Mouse (Mus musculus) gastrocnemius, adult 2 months (tissue): ENCODE measurements around the gene Cd99l2. TPM values are rescaled to one million over a fixed set of nuclear protein-coding genes. Genes with fewer than 3 reads are reported as not detected.

ENCODE experiments used
- DNase-seq: peaks from one replicate; pipeline ENCODE4 v3.0.0; 2022
- H3K27ac ChIP-seq: fragments of 200-600 bp; 2 replicates; pipeline ENCODE4 v1.8.1; 2022; ENCODE audit warnings: mild to moderate bottlenecking
- H3K4me3 ChIP-seq: fragments of 200-600 bp; 2 replicates; pipeline ENCODE4 v1.8.1; 2022; ENCODE audit warnings: mild to moderate bottlenecking, moderate library complexity
- CTCF ChIP-seq: fragments of 200-600 bp; IDR thresholded peaks from 2 replicates; pipeline ENCODE4 v1.8.1; 2022; ENCODE audit warnings: antibody characterized with exemption, mild to moderate bottlenecking, moderate library complexity
- intact Hi-C: fragments of 180-260 bp; cut with DNase I; formaldehyde crosslinking; loops from one replicate; pipeline ENCODE4 v1.15.1; 2025
- total RNA-seq, 2 experiments: library from RNA; stranded (reverse); gene quantifications; 2 replicates each; pipeline ENCODE4 v1.2.3; 2021

Cd99l2 gene
- total RNA-seq, 2 experiments from 2014 or later = 51.4 to 53.5 TPM

GRCm38 (mm10) chrX:71456078-71456737 is 36.4 kb downstream of the Cd99l2 start:
- no peak for TF ChIP-seq CTCF
- intact Hi-C loops = no loop called here
- H3K27ac ChIP-seq = no peak overlapping the region
- DNase-seq = no peak
- H3K4me3 ChIP-seq = no peak overlapping the region

DNA sequence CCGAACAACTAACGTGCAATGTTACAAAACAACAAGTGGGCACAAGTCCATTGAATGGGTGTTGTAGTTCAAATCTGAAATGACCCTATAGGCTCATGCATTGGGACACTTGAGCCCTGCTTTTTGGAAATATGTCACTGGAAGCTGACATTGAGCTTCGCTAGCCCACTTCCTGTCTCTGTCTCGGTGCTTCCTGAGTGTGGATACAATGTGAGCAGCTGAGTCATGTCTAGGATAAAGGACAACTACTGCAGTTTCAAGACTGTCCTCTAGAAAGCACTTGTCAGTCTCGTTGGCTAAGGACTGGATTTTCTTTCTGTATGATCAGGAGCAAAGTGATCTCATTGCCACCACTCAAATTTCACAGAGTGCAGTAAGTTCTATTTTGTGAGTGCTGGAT is 49.7 kb downstream of the Cd99l2 start:
- intact Hi-C loops = no loop called here
- H3K27ac ChIP-seq = no peak overlapping the region

DNA sequence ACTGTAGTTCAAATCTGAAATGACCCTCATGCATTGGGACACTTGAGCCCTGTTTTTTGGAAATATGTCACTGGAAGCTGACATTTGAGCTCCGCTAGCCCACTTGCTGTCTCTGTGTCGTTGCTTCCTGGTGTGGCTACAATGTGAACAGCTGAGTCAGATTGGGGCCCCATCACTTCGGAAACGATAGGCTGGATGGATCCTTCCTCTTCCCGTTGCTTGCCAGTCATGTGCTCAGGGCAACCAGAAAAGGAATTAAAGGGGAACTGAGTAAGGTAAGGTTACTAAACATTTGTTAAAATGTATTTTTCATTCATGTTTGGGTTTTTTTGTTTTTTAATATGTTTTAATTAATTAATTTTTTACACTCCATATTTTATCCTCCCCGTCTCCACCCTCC is 53.2 kb downstream of the Cd99l2 start:
- intact Hi-C loops = no loop called here
- TF ChIP-seq CTCF = no peak
- Histone ChIP-seq H3K4me3 (no peak overlapping the region), H3K27ac (no peak overlapping the region)
- no peak for DNase-seq

More for the DNA sequence above, 49.7 kb downstream of the Cd99l2 start:
- DNase-seq = no peak
- H3K4me3 ChIP-seq = no peak overlapping the region
- no peak for TF ChIP-seq CTCF

- intact Hi-C loops = no loop called here
- Histone ChIP-seq H3K27ac (no peak overlapping the region), H3K4me3 (no peak overlapping the region)
- no peak for DNase-seq
- no peak for TF ChIP-seq CTCF
These were observed 57.1 kb downstream of the Cd99l2 start for GRCm38 (mm10) chrX:71435542-71435941.

- TF ChIP-seq CTCF = no peak
- no peak overlapping the region for H3K4me3 ChIP-seq
- intact Hi-C loops = no loop called here
- no peak overlapping the region for H3K27ac ChIP-seq
- DNase-seq = no peak
These were observed 57.8 kb downstream of the Cd99l2 start for GRCm38 (mm10) chrX:71434860-71435259.

DNA sequence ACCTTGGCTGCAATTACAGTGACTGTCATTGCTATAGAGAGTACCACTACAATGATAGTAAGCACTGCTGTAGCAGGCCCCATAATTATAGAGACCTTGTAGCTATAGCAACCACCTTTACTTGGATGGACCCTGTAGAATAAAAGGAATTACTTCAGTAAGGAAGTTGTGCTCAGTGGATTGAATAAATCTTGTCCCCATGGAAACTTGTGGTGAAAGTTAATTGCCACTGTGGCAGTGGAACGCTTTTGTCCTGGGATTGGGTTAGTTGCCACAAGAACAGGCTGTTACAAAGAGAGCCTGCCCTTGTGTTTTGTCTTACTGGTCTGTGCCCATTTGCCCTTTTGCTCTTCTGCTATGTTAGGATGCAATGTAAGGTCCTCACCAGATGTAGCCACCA is 58.2 kb downstream of the Cd99l2 start:
- Histone ChIP-seq H3K27ac (no peak overlapping the region), H3K4me3 (no peak overlapping the region)
- no peak for DNase-seq
- intact Hi-C loops = no loop called here
- no peak for TF ChIP-seq CTCF

DNA sequence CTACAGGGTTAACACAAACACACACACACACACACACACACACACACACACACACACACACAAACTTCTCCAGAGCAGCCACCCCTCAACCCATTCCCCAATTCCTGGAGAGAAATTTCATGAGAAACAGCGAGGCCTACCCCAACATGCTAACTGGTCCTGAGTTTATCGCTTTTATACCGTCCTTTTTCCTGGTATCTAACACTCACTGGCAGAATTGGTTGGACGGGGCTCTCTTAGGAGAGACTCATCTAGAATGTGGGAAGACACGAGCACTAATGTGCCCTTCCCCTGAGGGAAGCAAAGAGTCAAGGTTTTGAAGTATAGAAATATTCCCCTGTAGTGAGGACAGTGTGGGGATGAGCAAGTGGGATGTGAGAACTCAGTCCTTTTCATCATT is 61.7 kb downstream of the Cd99l2 start:
- intact Hi-C loops = no loop called here
- no peak for TF ChIP-seq CTCF
- Histone ChIP-seq H3K4me3 (no peak overlapping the region), H3K27ac (no peak overlapping the region)
- DNase-seq = no peak

DNA sequence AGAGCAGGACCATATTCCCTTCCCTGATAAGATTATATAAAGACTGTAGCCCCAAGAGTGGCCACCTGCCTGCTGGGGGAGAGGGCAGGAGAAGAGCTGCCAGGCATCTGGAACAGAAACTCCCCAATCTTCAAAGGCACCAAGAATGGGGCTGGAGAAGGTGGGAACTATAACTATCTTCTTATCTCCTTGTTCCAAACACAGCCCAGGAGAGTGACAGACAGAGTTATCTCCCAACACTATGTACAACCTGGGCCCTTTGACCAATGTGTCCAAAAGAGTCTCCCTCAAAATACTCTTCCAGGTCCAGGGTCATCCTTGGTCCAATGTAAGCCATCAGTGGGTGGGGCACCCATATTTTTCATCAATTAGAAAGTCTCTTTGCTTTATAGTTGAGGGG is 65.2 kb downstream of the Cd99l2 start:
- intact Hi-C loops = loop anchor here (5.0 kb wide), 1 partner anchor 130 kb away; the partner anchor contains the start of gene Hmgb3
- Histone ChIP-seq H3K4me3 (no peak overlapping the region), H3K27ac (no peak overlapping the region)
- DNase-seq = no peak
- no peak for TF ChIP-seq CTCF

- intact Hi-C loops = loop anchor here (2.0 to 5.0 kb wide), 2 partner anchors 131 to 175 kb away; partner anchors contain the start of gene Hmgb3
- TF ChIP-seq CTCF = peak; percentile 76
- no peak overlapping the region for H3K27ac ChIP-seq
- DNase-seq = peak; percentile 84
- H3K4me3 ChIP-seq = no peak overlapping the region
These were observed 66.7 kb downstream of the Cd99l2 start for GRCm38 (mm10) chrX:71425746-71426519.

- H3K4me3 ChIP-seq = no peak overlapping the region
- peak; percentile 16; the same call in 1 of the 2 replicates for TF ChIP-seq CTCF
- DNase-seq = no peak
- intact Hi-C loops = loop anchor here (2.0 to 5.0 kb wide), 2 partner anchors 132 to 176 kb away; partner anchors contain the start of gene Hmgb3
- no peak overlapping the region for H3K27ac ChIP-seq
These were observed 67.8 kb downstream of the Cd99l2 start for GRCm38 (mm10) chrX:71424852-71425251.

- DNase-seq = no peak
- no peak for TF ChIP-seq CTCF
- Histone ChIP-seq H3K27ac (no peak overlapping the region), H3K4me3 (no peak overlapping the region)
- intact Hi-C loops = no loop called here
These were observed 79.0 kb downstream of the Cd99l2 start for GRCm38 (mm10) chrX:71413616-71414015.

DNA sequence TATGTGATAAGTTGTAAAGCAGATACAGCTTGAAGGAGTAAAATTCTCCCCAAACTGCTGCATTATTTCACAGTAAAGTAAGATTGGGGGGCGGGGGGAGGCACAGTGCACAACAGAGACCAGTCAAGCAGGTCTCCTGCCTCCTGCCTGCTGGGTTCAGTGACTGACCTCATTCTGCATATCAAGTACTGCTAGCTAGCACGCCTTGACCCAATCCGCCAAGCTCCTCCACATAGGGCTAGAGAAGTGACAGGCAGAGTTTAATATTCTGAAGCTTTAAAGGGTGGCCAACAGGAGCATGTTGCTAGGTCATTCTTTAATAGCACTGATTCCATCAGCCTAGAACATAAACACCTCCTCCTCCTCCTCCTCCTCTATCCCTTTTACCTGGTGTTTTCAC is 79.9 kb downstream of the Cd99l2 start:
- intact Hi-C loops = no loop called here
- no peak for DNase-seq
- Histone ChIP-seq H3K27ac (no peak overlapping the region), H3K4me3 (no peak overlapping the region)
- TF ChIP-seq CTCF = no peak

GRCm38 (mm10) chrX:71408386-71408785 is 84.3 kb downstream of the Cd99l2 start:
- no peak overlapping the region for H3K4me3 ChIP-seq
- no peak for TF ChIP-seq CTCF
- intact Hi-C loops = no loop called here
- no peak for DNase-seq
- no peak overlapping the region for H3K27ac ChIP-seq
